Mouse (Mus musculus) midbrain, postnatal 0 days (tissue): ENCODE data around the gene Zfhx3. TPM values are rescaled to one million over a fixed set of nuclear protein-coding genes. Genes with fewer than 3 reads are reported as not detected.

Source experiments
- ATAC-seq: fragments of 200-750 bp; cut with Nextera tagmentation; 2 replicates; pipeline ENCODE4 v1.8.0; 2017; ENCODE audit warnings: moderate number of reproducible peaks, mild to moderate bottlenecking, moderate TSS enrichment, moderate library complexity; ENCODE audit not compliant: low FRiP score
- DNase-seq: peaks from one replicate; pipeline ENCODE4 v3.0.0-alpha.2; 2015; ENCODE audit warnings: low spot score
- H3K27ac ChIP-seq: fragments of 300-500 bp; sonication (generic); 2 replicates; pipeline ENCODE4 v1.5.1; 2014; ENCODE audit warnings: low read depth, mild to moderate bottlenecking, low read length, mixed read lengths
- H3K27me3 ChIP-seq: fragments of 300-500 bp; sonication (generic); 2 replicates; pipeline ENCODE4 v1.6.1; 2014; ENCODE audit warnings: low read length, control low read depth, mixed read lengths; ENCODE audit not compliant: insufficient read depth
- H3K36me3 ChIP-seq: fragments of 300-500 bp; sonication (generic); 2 replicates; pipeline ENCODE4 v1.6.1; 2014; ENCODE audit warnings: low read length, control low read depth, mixed read lengths; ENCODE audit not compliant: insufficient read depth
- H3K4me1 ChIP-seq: fragments of 300-500 bp; sonication (generic); 2 replicates; pipeline ENCODE4 v1.6.1; 2014; ENCODE audit warnings: mild to moderate bottlenecking, control low read depth, antibody characterized with exemption, low read length, mixed read lengths; ENCODE audit not compliant: insufficient read depth
- H3K4me2 ChIP-seq: fragments of 300-500 bp; sonication (generic); 2 replicates; pipeline ENCODE4 v1.6.1; 2014; ENCODE audit warnings: low read depth, mild to moderate bottlenecking, low read length, mixed read lengths; ENCODE audit not compliant: poor library complexity, severe bottlenecking
- H3K4me3 ChIP-seq: fragments of 300-500 bp; sonication (generic); 2 replicates; pipeline ENCODE4 v1.5.1; 2014; ENCODE audit warnings: low read depth, mild to moderate bottlenecking, low read length, moderate library complexity
- H3K9ac ChIP-seq: fragments of 300-500 bp; sonication (generic); replicated peaks from 2 replicates; pipeline ENCODE4 v1.6.1; 2014; ENCODE audit warnings: mild to moderate bottlenecking, low read length, moderate library complexity, mixed read lengths; ENCODE audit not compliant: poor library complexity, severe bottlenecking
- H3K9me3 ChIP-seq: fragments of 300-500 bp; sonication (generic); 2 replicates; pipeline ENCODE4 v1.6.1; 2016; ENCODE audit warnings: low read length, control low read depth
- CTCF ChIP-seq: IDR thresholded peaks from 2 replicates; pipeline ENCODE4 v1.5.1; 2016; ENCODE audit warnings: antibody characterized with exemption, mild to moderate bottlenecking
- WGBS: fragments of 180-500 bp; shearing (Covaris S2); extraction: QIAGEN DNeasy Blood & Tissue Kit; methylation state at CpG from one replicate; pipeline ENCODE4 v1.1.7; 2014; 5-methylcytosine and 5-hydroxymethylcytosine counted together
- polyA plus RNA-seq: library from polyadenylated mRNA; unstranded; fragments of >200 nt; fragmentation: Nextera tagmentation; extraction: Ambion mirVana; gene quantifications from 2 replicates; pipeline ENCODE4 v1.2.1, GENCODE M21; 2015
- total RNA-seq: library from RNA; depleted of rRNA; stranded (reverse); fragments of >200 nt; gene quantifications from 2 replicates; pipeline ENCODE4 v1.2.3, GENCODE M21; 2014

The Zfhx3 gene
- total and polyA plus RNA-seq, 2 experiments from 2014 or later = 33.1 to 44.5 TPM

DNA sequence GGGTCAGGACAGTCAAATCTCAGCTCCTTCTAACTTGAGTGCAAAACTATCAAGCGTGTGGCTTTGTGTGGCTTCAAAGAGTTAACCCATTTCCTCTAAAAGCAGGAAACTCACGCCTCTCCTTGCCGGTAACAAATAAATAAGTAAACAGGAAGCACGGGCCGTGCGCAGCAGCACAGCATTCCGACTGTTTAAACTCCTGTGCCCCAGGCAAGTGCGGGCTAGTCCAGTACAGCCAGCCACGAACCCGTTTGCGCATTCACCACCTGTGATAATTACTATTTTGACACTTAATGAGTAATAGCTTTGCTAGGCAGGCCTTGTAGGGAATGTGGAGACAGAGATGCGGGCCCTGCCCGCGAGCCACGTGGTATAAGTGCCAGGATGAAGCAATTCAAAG is 885.0 kb downstream of the Zfhx3 start:
- no peak overlapping the region for H3K4me2 ChIP-seq
- no peak overlapping the region for H3K4me3 ChIP-seq
- 63% methylated on average over 15 of the region's 15 CpGs for WGBS
- TF ChIP-seq CTCF = no peak
- H3K27ac ChIP-seq = no peak overlapping the region
- no peaks in the 10 kb centered on the region for H3K9me3 ChIP-seq
- no peaks in the 10 kb centered on the region for H3K27me3 ChIP-seq
- H3K36me3 ChIP-seq = no peaks in the 10 kb centered on the region
- ATAC-seq = no peak
- DNase-seq = no peak
- H3K4me1 ChIP-seq = peaks cover 21% of the 10 kb centered on the region; the same call in 1 of the 2 replicates
- H3K9ac ChIP-seq = no peak overlapping the region

DNA sequence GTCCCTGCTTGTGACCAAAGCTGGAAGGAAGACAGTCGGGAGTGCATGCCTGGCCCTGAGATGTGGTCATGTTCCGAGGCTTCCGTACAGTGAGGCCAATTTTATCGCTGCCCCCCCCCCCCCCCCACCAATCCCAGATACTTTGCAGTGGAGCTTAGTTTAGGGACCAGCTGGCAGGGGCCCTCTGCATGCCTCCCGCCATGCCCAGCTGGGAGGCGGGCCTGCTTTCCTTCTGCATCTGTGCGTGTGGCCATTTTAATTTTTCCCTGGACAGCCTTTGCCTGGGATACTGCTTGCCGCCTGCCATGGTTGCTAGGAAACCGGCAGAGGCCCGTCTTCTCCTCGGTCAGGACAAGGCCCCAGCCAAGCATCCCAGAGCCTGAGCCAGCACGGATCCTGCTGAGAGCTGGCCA is 886.9 kb downstream of the Zfhx3 start:
- Histone ChIP-seq H3K9ac (no peak overlapping the region), H3K27me3 (no peaks in the 10 kb centered on the region), H3K36me3 (no peaks in the 10 kb centered on the region), H3K4me3 (no peak overlapping the region), H3K9me3 (no peaks in the 10 kb centered on the region), H3K4me1 (peaks cover 16% of the 10 kb centered on the region; the same call in 1 of the 2 replicates), H3K4me2 (peak overlapping the region; percentile 6; the same call in 1 of the 2 replicates), H3K27ac (peak overlapping the region; percentile 58; the same call in 1 of the 2 replicates)
- peak; percentile 87 for DNase-seq
- 13% methylated on average over 12 of the region's 12 CpGs for WGBS
- TF ChIP-seq CTCF = no peak
- ATAC-seq = peak; percentile 70; the same call in 1 of the 2 replicates

DNA sequence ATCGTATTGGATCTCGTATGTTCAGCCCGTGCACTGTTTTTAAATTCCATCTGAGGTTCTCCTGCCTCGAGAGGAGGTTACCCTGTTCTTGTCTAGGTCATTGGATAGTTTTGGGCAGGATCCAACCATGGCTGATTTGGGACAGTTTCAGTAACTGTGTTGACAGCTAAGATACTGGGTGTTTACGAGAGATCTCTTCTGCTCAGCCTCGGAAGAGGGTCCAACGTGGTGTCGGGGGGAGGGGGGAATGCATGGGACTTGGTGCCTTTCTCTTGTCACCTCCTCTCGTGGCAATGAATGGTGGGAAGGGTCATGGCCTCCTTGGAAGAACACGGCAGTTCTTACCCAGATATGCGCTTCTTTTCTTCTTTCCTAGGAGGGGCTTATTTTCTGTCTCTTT is 892.7 kb downstream of the Zfhx3 start:
- H3K9ac ChIP-seq = no peak overlapping the region
- peaks cover 2% of the 10 kb centered on the region; the same call in 1 of the 2 replicates for H3K4me1 ChIP-seq
- no peak for TF ChIP-seq CTCF
- WGBS = 90% methylated on average over 11 of the region's 11 CpGs
- no peaks in the 10 kb centered on the region for H3K27me3 ChIP-seq
- no peak overlapping the region for H3K4me3 ChIP-seq
- H3K9me3 ChIP-seq = no peaks in the 10 kb centered on the region
- DNase-seq (no peak), ATAC-seq (no peak)
- H3K36me3 ChIP-seq = no peaks in the 10 kb centered on the region
- H3K27ac ChIP-seq = no peak overlapping the region
- H3K4me2 ChIP-seq = no peak overlapping the region

DNA sequence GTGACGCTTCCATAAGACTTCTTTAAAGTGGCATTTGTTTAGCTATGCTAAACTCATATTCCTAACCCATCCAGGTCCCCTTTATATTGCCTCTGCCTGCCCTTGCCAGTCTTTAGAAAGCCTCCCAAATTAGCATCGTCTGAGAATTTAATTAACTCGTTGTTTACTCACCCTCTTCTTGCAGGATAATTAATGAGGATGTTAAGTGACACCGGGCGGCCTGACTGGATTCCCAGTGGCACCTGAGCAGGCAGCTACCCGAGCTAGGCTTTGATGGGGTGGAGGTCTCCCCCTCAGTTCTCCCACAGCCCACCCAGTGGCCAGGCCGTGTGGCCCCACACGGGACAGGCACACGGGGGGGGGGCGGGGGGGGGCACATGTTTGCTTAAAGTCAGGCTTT is 895.3 kb downstream of the Zfhx3 start:
- no peak for TF ChIP-seq CTCF
- H3K4me2 ChIP-seq = no peak overlapping the region
- H3K9me3 ChIP-seq = no peaks in the 10 kb centered on the region
- ATAC-seq = no peak
- H3K4me1 ChIP-seq = no peaks in the 10 kb centered on the region; the same call in 1 of the 2 replicates
- no peak overlapping the region for H3K27ac ChIP-seq
- H3K4me3 ChIP-seq = no peak overlapping the region
- WGBS = 25% methylated on average over 10 of the region's 10 CpGs
- no peaks in the 10 kb centered on the region for H3K27me3 ChIP-seq
- DNase-seq = no peak
- no peaks in the 10 kb centered on the region for H3K36me3 ChIP-seq
- H3K9ac ChIP-seq = no peak overlapping the region

DNA sequence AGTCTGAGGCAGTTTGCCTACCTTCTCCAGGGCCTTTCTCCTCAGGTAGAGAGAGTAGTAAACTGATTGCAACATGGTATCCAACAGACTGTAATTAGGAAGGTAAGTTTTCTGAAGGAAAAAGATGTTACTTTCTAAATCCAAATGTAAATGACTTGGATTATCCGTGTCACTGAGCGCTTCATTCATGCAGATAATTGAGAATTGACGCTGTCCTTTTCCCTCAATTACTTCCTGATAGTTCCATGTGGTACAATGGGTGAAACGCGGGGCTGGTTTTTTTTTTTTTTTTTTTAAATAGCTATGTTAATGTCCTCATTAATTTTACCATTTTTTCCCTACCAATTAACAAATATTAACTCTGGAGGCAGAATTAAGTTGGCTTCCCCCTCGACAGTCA is 896.3 kb downstream of the Zfhx3 start:
- DNase-seq = no peak
- WGBS = 42% methylated on average over 6 of the region's 6 CpGs
- Histone ChIP-seq H3K4me2 (no peak overlapping the region), H3K4me3 (no peak overlapping the region), H3K4me1 (no peaks in the 10 kb centered on the region; the same call in 1 of the 2 replicates), H3K36me3 (no peaks in the 10 kb centered on the region), H3K9me3 (no peaks in the 10 kb centered on the region), H3K27ac (no peak overlapping the region), H3K27me3 (no peaks in the 10 kb centered on the region), H3K9ac (no peak overlapping the region)
- TF ChIP-seq CTCF = no peak
- no peak for ATAC-seq

DNA sequence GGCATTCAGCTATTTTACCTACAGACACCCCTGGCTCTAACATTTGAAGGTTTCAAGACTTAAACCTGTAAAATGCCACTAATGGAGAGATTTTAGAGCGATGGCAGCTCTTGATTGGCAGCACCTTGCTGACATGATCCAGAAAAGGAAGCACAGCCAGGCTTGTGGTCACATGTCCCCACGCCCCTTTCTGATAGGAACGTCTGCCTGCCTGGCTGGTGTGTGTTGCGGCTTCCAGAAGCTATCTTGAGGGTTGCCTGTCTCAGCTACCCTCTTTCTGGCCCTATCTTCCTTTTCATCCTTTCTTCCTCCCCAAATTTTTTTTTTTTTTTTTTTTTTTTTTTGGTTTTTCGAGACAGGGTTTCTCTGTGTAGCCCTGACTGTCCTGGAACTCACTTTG is 899.9 kb downstream of the Zfhx3 start:
- ATAC-seq (no peak), DNase-seq (no peak)
- Histone ChIP-seq H3K9ac (no peak overlapping the region), H3K4me3 (no peak overlapping the region), H3K9me3 (no peaks in the 10 kb centered on the region), H3K27ac (no peak overlapping the region), H3K36me3 (no peaks in the 10 kb centered on the region), H3K4me2 (no peak overlapping the region), H3K27me3 (no peaks in the 10 kb centered on the region), H3K4me1 (no peaks in the 10 kb centered on the region; the same call in 1 of the 2 replicates)
- 87% methylated on average over 4 of the region's 5 CpGs for WGBS
- no peak for TF ChIP-seq CTCF
